Mouse (Mus musculus) frontal cortex, adult (tissue): ENCODE measurements at regions not wholly inside any gene's neighbourhood (a gene's known extent, or its start where the extent isn't known, plus 50 kb on each side); places are given as distances from the start of the nearest gene placed in this dataset.

ENCODE experiments used
- ATAC-seq: cut with Nextera tagmentation; 2 replicates; pipeline ENCODE4 v1.9.2; 2017; ENCODE audit warnings: mild to moderate bottlenecking, moderate library complexity, mixed read lengths; ENCODE audit not compliant: low TSS enrichment

DNA sequence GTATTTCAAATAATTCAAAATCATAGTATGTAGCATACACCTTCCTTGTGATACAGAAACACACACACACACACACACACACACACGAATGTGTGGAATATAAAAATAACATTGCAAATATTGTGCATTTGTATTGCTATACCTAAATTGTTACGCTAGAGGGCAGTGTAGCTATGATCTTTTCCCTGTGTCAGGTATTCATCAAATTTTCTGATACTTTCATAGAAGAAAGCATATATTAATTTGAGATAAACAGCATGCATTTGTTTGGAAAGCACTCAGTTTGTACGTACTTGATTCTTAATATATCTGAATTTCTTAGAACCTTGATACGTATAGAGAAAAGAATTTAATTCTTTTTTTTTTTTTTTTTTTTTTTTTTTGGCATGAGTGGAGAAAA, 1700.9 kb upstream of the Sel1l start:
- ATAC-seq = no peak

DNA sequence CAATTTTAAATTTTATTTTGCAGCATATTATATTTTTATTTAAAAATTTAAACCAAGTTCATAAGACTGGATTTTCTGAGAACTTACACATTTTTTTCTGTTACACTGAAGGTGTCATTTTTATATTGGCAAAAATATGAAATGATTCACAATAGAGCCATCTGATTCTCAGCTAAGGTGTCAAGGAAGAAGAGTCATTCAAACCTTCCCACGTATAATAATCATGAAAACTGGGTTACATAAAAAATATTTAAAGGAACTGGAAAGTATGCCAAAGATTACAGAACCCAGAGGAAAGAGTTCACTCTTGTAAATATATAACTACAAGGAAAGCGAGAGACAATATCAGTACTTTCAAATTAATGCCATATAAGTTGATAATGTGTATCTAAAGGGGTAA, 1674.5 kb upstream of the Sel1l start:
- peak; percentile 55 for ATAC-seq

DNA sequence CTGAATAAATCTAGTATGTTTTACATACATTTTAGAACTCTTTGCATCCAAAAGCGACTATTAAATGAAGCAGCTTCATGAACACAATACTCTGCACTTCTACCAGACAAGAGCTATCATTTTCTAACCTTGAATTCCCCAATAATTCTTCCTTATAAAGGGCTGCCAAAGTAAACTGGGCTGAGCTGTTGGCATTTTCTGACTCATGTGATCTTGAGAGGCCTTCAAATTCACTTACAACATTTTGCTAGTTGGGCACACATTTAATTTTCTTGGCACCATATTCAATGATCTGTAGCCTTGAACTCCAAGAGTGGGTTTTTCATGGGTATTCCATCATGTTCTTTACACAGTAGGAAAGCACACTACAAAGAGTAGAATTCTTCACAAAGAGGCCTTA, 1637.4 kb upstream of the Sel1l start:
- ATAC-seq = no peak

DNA sequence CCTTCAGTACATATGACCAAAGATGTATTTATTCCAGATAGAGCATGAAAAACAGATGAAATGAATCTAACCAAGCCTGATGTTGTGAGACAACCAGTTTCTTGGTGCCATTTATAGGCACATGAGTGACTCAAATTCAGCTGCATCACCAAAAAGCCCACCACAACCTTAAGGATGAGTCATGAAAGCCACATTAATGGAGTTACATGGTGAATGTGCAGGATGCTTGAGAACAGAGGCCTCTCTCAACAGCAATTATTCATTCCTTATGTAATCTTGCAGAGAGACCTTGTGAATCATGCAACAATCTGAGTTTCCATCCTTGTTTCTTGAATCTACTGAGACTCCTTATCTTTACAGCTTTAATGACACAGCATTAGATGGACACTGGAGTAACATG, 1613.1 kb upstream of the Sel1l start:
- peak; percentile 65 for ATAC-seq

DNA sequence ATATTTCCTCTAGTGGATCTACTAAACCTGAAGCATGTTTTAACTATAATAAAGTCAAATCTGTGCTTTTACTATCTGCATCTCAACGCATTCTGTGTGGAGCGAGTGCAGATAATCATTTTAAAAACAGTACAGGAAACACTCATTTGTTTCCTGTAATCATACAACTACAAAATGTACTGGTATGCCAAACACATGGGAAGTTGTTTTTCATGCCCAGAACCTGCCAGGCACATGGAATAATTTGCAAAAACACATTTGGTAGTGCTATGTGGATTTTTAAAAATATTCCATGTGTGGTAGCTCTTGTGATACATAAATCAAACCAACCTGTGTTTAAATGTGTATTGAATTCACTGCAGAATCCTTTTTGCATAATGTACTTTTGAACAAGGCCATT, 1600.5 kb upstream of the Sel1l start:
- ATAC-seq = no peak

DNA sequence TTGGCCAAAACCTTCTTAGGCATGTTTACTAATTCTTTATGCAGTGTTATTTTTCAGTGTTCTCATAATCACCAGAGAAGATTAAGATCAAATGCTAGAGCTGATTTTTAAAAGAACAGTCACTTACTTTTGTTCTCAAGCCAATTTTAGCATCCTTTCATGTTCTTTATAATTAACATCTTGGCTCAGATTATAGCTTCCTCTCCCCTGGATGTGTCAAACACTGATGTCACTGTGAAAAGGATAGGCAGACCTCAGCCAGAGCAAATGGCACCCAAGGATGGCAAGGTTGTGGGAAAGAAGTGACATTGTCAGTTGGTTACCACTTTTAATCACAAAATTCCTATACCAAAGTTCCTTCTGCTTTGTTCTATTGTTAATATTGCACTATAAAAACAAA, 1580.3 kb upstream of the Sel1l start:
- no peak for ATAC-seq

DNA sequence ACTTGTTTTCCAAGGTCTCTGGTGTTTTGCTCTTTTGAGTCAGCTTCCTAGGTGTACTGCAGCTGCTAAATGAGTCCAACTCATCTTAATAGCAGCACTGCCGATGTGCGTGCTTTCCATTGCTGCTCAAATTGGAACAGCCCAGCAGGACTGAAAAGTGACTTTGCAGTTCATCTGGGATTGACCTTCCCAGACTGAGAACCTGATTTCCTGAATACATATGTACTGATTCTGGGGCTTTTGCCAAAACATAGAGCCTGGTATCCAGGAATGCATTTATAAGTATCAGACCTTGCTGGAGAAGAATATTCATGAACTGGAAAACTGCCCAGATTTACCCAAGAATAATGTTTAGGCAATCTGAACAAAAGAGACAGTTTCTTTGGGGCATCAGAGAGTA, 1579.0 kb upstream of the Sel1l start:
- no peak for ATAC-seq

DNA sequence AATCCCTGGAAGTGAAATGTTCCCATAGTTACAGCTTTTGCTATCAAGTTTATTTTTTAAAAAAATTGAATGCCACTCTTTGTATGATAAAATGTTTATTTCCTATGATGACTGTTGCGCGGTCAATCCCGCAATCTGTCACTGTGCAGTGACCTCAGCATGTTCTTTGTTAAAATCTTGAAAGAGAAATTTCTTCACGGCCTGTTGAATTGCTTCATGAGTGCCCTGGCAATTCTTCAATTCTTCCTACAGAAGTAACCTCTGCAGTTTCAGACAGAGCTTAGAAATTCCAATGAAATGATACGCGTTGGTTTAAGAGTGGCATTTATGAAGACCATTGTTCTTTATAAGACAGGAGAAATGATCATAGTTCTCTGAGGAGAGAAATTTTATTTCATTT, 1567.4 kb upstream of the Sel1l start:
- no peak for ATAC-seq

DNA sequence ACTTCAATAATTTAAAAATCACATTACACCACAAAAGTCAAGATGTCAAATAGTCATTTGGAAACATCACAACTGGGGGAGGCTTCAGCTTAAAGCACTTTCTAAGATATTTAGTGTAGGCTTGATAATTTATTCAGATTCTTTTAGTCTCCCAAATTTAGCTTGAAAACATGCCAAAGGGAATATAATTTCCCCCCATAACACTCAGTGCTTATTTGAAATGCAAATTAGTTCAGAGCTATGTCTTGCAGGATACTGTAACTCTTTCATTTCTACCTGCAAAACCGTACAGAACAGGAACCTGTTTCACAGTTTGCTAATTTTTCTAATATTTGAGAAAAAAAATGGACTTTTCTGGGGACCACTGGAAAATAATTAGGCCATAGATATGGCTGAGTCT, 1566.8 kb upstream of the Sel1l start:
- ATAC-seq = peak; percentile 74

DNA sequence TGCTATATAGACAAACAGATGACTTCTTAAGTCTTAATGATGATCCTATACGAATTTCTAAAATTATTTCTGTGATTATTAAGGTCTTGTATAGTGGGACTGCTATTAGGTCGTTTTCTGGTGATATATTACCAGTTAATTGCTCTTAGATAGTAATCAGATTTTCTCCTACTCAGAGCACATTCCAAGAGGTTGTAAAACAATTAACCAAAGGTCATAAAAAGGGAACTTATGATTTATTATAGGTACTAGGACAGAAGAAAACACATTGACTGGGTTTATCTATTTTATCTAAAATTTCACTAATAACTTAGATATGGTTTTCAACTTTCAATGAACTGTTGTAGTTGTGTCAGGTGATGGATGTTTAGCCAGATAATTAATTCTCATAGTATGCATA, 1536.6 kb upstream of the Sel1l start:
- ATAC-seq = no peak

DNA sequence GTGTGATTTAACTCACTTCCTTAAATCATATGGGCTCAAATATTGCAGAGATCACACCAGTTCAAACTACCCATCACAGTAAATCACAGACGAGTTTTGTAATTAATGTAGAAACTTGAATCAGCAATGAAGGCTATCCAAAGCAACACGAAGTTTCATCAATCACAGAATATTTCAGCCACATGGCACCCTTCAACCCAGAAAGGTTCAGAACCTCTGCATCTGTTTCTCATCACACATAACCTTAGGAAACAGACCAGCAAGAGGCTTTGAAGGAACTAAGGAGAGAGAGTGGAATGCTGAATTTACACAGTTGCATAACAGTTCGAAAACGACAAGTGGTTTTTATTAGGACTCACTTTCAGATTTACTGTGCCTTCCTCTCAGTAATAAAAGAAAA, 1494.0 kb upstream of the Sel1l start:
- no peak for ATAC-seq

DNA sequence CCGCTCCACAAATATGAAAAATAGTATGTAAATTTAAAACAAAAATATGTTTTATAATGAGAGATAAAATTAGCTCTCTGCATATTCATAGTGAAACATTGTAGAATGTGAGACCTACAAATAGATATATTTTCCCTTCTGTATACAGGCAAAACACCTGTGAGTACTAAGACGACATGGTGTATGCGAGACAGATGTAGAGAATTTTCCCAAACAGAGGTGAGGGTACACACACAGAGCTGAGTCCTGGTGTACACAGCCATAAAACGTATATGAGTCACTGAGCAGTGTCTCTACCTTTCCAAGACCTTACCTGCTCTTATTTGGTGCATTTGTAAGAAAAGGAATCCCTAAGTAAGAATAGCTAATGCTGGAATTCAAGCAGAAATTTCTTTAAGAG, 1493.6 kb upstream of the Sel1l start:
- peak; percentile 52; the same call in 1 of the 2 replicates for ATAC-seq

DNA sequence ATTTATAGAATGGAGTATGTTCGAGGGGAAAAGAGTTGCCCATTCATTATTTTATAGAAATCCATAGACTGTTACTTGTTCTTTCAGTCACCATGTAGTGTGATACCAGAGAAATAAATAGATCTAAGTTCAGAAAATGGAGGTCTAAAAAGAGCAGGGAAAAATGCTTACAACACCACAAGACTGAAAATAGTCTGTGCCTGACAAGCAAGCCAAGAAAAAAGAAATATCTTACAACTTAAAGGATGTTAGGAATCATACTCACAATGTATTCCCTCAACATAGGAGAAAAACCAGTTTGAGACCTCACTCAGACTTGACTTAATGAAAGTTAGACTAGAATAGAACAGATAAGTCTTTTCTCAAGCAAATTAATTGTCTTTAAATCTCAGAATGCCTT, 1486.6 kb upstream of the Sel1l start:
- peak; percentile 65 for ATAC-seq

DNA sequence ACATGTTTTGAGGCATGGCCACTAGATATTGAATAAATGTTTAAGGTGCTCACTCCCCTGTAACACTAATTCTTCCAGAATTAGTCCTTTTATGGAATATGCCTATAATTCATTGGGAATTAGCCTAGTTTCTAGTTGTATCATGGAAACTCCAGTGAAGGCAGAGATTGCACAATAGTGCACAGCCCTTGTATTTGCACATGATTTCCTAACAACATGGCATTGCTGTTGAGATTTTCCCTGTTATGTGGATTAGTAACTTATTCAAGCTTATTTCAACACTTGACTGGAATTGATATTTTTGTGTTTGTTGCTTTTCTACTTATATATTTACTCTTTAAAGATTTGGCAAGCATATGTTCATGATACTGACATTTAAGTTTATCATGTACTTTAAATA, 1463.3 kb upstream of the Sel1l start:
- ATAC-seq = no peak

DNA sequence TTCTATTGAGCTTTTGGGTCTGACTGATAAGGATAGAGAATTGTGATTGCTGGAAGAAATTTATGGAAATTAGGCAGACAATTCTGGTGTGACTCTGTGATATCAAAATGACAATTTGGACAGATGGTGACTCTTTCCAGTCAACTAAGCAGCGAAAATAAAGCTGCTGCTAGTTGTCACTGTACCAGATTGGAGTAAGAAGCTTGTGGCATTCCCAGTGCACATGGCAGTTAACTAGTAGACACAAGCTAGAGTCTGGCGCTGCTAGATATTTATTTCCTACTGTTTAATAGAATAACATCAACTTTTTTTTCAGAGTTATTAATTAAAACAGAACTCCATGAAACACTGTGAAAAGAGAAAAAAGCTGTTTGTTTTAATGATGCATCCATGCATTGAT, 1432.9 kb upstream of the Sel1l start:
- no peak for ATAC-seq

DNA sequence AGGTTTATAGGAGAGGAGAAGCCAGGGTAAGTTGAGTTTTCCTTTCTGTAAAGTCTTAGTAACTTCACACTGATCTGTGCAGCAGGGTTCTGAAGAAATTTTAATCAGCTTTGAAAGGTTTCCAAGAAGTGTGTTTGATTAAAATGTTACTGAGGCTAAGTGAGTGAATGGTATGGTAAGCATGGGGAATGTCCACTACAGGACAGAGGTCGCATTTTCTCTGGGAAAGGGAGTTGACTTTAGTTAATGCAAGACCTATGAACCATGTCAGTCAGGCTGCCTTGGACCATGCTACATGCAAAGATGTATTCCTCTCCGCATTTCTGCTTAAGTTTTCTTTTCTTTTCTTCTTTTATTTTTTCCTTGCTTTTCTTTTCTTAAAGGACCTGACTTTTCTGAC, 1424.7 kb upstream of the Sel1l start:
- no peak for ATAC-seq

DNA sequence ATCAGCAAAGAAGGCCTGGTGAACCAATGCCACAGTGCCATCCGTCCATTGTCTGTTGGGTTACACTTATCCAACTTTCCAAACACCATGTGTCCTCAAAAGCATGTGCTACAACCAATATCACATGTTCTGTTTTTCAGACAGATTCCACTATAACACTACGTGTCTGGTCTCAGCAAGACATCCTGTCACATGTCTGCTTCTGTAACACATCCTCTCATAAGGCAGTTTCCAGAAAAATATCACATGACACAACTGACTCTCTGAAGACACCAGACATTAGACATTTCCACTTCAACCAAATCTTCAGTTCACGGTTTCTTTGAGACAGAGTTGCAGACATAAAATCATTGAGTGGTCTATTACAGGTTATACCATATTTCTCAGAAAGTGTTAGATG, 1381.3 kb upstream of the Sel1l start:
- ATAC-seq = no peak

DNA sequence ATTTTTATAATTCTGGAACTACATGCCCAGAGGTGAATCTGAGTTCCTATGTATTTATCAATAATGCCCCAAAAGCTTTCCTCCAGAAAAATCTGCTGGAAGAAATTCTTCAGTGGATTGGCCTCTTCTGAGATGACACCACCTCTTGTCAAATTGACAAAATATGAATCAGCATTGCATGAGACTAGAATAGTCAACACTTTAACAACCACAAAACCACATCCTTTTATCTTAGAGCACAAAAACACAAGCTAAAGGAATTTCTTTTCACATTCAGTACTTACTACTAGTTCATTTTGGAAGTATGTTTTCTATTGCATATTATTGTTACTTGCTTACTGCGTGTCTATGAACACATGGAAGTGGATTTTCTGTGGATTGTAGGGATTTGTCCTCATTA, 1377.9 kb upstream of the Sel1l start:
- no peak for ATAC-seq

DNA sequence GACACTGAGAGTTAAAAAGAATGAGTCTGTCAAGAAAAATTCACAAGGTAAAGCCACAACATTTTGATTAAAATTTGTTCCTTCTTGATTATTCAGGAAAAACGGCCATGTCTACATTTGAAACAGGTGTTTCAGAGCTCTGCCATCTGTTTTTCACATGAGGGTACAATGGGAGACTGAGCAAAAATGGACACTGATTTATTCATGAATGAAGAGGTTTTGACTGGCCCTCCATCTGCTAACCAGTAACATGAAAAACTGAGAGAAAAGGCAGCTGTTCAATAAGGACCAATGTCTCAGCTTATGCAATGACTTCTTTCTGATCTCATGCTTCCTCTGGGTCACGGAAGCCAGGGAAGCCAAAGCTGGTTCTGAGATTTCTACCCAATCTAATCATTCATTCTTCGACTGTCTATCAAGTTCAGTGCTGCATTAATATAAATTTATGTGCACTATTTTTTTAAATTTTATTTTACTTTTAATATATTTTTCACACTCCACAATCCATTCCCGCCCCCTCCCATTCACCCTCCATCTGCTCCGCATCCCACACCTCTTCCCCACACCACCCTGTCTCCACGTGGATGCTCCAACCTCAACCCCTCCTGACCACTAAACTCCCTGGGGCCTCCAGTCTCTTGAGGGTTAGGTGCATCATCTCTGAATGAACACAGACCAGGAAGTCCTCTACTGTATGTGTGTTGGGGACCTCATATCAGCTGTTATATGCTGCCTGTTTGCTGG, 1372.4 kb upstream of the Sel1l start:
- ATAC-seq = no peak

DNA sequence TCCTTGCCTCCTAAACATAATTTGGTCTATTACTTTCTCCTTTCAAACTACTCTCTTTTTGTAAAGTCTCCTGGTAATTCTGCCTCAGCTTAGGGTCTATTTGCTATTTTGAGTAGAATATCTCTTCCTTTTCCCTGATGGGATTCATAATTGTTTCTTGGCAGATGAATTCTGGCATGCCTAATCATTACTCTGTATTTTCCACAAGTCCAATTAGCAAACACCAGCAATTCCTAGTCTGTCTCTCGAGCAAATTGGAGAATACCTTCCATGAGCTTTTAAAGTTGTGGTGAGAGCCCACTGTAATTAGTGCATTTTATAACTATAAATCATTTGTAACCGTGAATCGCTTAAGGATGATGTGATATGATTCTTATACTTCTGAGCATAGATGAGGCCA, 1358.6 kb upstream of the Sel1l start:
- no peak for ATAC-seq

DNA sequence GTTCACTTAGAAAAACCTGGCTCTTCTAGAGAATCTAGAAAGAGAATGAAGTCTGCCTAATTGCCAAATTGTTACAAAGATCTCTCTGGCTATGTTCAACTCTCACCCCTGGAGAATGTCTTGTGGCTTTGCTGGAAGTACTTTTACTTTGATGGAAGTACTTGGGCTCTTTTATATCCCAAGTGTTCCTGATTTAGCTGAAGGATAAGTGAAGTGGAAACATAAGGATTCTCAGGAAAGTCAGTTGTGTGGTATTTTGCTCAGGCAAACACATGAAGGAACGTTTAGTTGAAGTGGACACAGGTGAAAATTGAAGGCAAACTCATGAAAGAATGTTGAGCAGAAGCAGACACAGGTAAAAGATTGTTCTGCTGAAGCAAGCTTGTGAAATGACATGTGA, 1340.0 kb upstream of the Sel1l start:
- no peak for ATAC-seq

DNA sequence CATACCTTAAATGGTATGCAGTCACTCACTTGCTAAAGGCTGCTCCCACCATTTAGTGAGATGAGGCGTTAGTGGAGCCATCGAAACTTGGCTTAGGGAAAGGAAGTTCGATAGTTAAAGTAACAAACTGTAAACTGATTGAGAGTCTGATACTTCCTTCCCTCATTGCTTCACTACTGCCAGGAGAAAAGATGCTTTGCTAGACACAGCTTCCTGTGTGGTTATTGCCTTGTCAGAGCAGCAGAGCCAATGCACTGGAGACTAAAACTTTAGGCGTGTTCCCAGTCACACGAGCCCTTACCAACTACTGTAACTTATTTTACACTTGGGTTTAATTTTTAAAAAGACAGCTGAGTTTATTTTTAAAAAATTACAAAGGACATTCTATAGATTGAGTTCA, 1324.8 kb upstream of the Sel1l start:
- no peak for ATAC-seq

DNA sequence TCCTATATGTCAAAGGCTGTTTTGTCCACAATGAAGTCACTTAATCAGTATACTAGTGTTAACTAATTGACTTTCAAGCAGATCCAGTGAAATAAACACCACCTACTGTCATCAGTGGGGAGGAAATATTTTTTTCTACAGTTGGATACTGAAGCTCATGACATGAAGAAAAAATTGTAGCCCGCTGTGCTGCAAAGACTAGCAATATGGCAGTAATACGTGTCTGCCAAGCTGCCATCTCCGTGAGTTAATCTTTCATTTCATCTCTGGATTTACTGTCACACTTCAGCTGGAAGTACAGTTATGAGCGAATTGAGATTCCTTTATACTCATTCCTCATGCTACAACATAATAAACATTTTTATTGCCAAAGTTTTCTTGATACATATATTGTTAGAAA, 1311.3 kb upstream of the Sel1l start:
- ATAC-seq = no peak

DNA sequence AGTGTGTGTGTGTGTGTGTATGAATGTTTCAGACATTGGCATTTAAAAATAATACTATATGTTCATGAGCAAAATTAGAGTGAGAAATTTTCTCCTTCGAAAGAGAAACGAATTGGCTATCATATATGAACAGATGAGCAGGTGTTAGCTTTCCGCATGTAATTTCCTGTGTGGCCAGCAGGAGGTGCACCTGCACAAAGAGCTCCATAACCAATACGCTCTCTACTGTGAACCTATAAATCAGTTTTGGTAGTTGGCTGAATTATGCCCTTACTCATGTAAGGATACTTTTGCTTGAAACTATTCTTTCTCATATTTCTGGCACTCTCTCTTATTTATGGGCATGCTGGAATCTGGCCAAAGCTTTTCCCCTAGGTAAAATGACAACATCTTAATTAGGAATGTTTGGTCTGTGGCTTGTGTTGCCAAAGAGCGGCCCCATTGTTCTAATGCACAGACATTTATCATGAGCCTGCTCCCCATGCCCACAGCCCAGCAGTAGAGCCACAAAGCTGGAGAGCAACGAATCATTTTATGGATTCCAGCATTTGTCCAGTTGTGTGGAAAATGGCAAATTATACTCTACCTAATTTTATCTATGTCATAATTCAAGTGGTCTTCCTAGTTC, 1303.8 kb upstream of the Sel1l start:
- ATAC-seq = peak; percentile 65; the same call in 1 of the 2 replicates
